Mouse (Mus musculus) limb, embryonic 14.5 days (tissue): ENCODE measurements around the gene Atf1. TPM values are rescaled to one million over a fixed set of nuclear protein-coding genes. Genes with fewer than 3 reads are reported as not detected.

ENCODE experiments used
- ATAC-seq: fragments of 200-750 bp; cut with Nextera tagmentation; 2 replicates; pipeline ENCODE4 v1.8.0; 2017; ENCODE audit warnings: low read depth, moderate number of reproducible peaks, moderate TSS enrichment; ENCODE audit not compliant: low FRiP score
- DNase-seq: peaks from one replicate; pipeline ENCODE4 v3.0.0-alpha.2; 2015; ENCODE audit warnings: low spot score
- H3K27ac ChIP-seq: fragments of 300-500 bp; sonication (generic); replicated peaks from 2 replicates; pipeline ENCODE4 v1.5.1; 2014; ENCODE audit warnings: low read depth, mild to moderate bottlenecking, low read length, moderate library complexity, mixed read lengths
- H3K27me3 ChIP-seq: fragments of 300-500 bp; sonication (generic); 2 replicates; pipeline ENCODE4 v1.6.1; 2014; ENCODE audit warnings: low read length, mixed read lengths; ENCODE audit not compliant: control insufficient read depth, insufficient read depth
- H3K36me3 ChIP-seq: fragments of 300-500 bp; sonication (generic); 2 replicates; pipeline ENCODE4 v1.6.1; 2014; ENCODE audit warnings: mild to moderate bottlenecking, low read length, moderate library complexity, mixed read lengths; ENCODE audit not compliant: control insufficient read depth, insufficient read depth
- H3K4me1 ChIP-seq: fragments of 300-500 bp; sonication (generic); 2 replicates; pipeline ENCODE4 v1.6.1; 2014; ENCODE audit warnings: antibody characterized with exemption, low read length, mixed read lengths; ENCODE audit not compliant: control insufficient read depth, insufficient read depth
- H3K4me2 ChIP-seq: fragments of 300-500 bp; sonication (generic); replicated peaks from 2 replicates; pipeline ENCODE4 v1.6.1; 2014; ENCODE audit warnings: low read depth, mild to moderate bottlenecking, low read length, moderate library complexity; ENCODE audit not compliant: severe bottlenecking
- H3K4me3 ChIP-seq: fragments of 300-500 bp; sonication (generic); replicated peaks from 2 replicates; pipeline ENCODE4 v1.5.1; 2014; ENCODE audit warnings: low read length
- H3K9ac ChIP-seq: fragments of 300-500 bp; sonication (generic); 2 replicates; pipeline ENCODE4 v1.6.1; 2014; ENCODE audit warnings: mild to moderate bottlenecking, low read depth, low read length, moderate library complexity; ENCODE audit not compliant: severe bottlenecking
- H3K9me3 ChIP-seq: fragments of 300-500 bp; sonication (generic); 2 replicates; pipeline ENCODE4 v1.6.1; 2016; ENCODE audit warnings: low read length; ENCODE audit not compliant: control insufficient read depth
- POLR2A ChIP-seq: fragments of 200-500 bp; IDR thresholded peaks from 2 replicates; pipeline ENCODE4 v1.8.0; 2012; ENCODE audit warnings: inconsistent platforms, mild to moderate bottlenecking, moderate library complexity, borderline replicate concordance; ENCODE audit not compliant: insufficient read depth, insufficient read length; ENCODE audit errors: extremely low read depth
- WGBS: fragments of 180-500 bp; shearing (Covaris S2); extraction: QIAGEN DNeasy Blood & Tissue Kit; methylation state at CpG from one replicate; pipeline ENCODE4 v1.1.7; 2014; 5-methylcytosine and 5-hydroxymethylcytosine counted together
- polyA plus RNA-seq, 2 experiments: library from polyadenylated mRNA; depleted of rRNA in 1 of 2; stranded (reverse) in 1 of 2; unstranded in 1 of 2; fragments of >200 nt; fragmentation: Nextera tagmentation in 1 of 2; extraction: Ambion mirVana in 1 of 2; gene quantifications; 2 replicates each; pipeline versions ENCODE4 v1.2.1 to v1.2.3; 2012 to 2014

The Atf1 gene
- polyA plus RNA-seq, 2 experiments: 32.8 to 44.2 TPM

GRCm38 (mm10) chr15:100225891-100226290 lies 1.7 kb upstream of the Atf1 start:
- no peak for ATAC-seq
- no peaks in the 10 kb centered on the region for H3K36me3 ChIP-seq
- peaks cover 14% of the 10 kb centered on the region; the same call in 1 of the 2 replicates for H3K9me3 ChIP-seq
- H3K4me1 ChIP-seq: peaks cover 8% of the 10 kb centered on the region
- no peak for TF ChIP-seq POLR2A
- WGBS: 94% methylated on average over 1 of the region's 1 CpGs
- no peaks in the 10 kb centered on the region for H3K27me3 ChIP-seq
- no peak overlapping the region for H3K9ac ChIP-seq
- DNase-seq: no peak
- H3K4me2 ChIP-seq: no peak overlapping the region
- H3K27ac ChIP-seq: no peak overlapping the region
- H3K4me3 ChIP-seq: no peak overlapping the region

- Histone ChIP-seq H3K4me2 (peak overlapping the region; percentile 63), H3K9me3 (peaks cover 13% of the 10 kb centered on the region; the same call in 1 of the 2 replicates)
- peak; percentile 31; the same call in 1 of the 2 replicates for ATAC-seq
These were observed 472 bp upstream of the Atf1 start for GRCm38 (mm10) chr15:100227031-100227662.

GRCm38 (mm10) chr15:100228535-100229336 lies 1.1 kb downstream of the Atf1 start:
- Histone ChIP-seq H3K9ac (peak overlapping the region; percentile 99), H3K36me3 (peaks cover 9% of the 10 kb centered on the region), H3K4me2 (peak overlapping the region; percentile 40), H3K4me3 (peak overlapping the region; percentile 81), H3K27ac (peak overlapping the region; percentile 100), H3K4me1 (peaks cover 8% of the 10 kb centered on the region), H3K27me3 (no peaks in the 10 kb centered on the region), H3K9me3 (no peaks in the 10 kb centered on the region)
- DNase-seq (no peak), ATAC-seq (no peak)
- WGBS: 10% methylated on average over 16 of the region's 16 CpGs
- TF ChIP-seq POLR2A: no peak

More at GRCm38 (mm10) chr15:100227031-100227662, 472 bp upstream of the Atf1 start:
- H3K9ac ChIP-seq: peak overlapping the region; percentile 99
- WGBS: 3% methylated on average over 17 of the region's 17 CpGs
- H3K4me3 ChIP-seq: peak overlapping the region; percentile 81
- peaks cover 8% of the 10 kb centered on the region for H3K4me1 ChIP-seq
- H3K27me3 ChIP-seq: no peaks in the 10 kb centered on the region
- H3K27ac ChIP-seq: peak overlapping the region; percentile 100
- no peaks in the 10 kb centered on the region for H3K36me3 ChIP-seq
- peak; percentile 93; the same call in 1 of the 2 replicates for TF ChIP-seq POLR2A
- DNase-seq: peak; percentile 23

GRCm38 (mm10) chr15:100230655-100231054 lies 3.0 kb downstream of the Atf1 start:
- WGBS: 80% methylated on average over 1 of the region's 1 CpGs
- no peaks in the 10 kb centered on the region for H3K9me3 ChIP-seq
- peaks cover 8% of the 10 kb centered on the region for H3K4me1 ChIP-seq
- no peak overlapping the region for H3K9ac ChIP-seq
- peaks cover 26% of the 10 kb centered on the region for H3K36me3 ChIP-seq
- H3K4me2 ChIP-seq: no peak overlapping the region
- no peak for ATAC-seq
- DNase-seq: no peak
- no peak overlapping the region for H3K4me3 ChIP-seq
- TF ChIP-seq POLR2A: no peak
- no peaks in the 10 kb centered on the region for H3K27me3 ChIP-seq
- no peak overlapping the region for H3K27ac ChIP-seq

- DNase-seq (no peak), ATAC-seq (no peak)
- peaks cover 8% of the 10 kb centered on the region for H3K4me1 ChIP-seq
- no peak overlapping the region for H3K9ac ChIP-seq
- no peak overlapping the region for H3K4me3 ChIP-seq
- H3K4me2 ChIP-seq: no peak overlapping the region
- H3K36me3 ChIP-seq: peaks cover 36% of the 10 kb centered on the region
- no peak for TF ChIP-seq POLR2A
- no peak overlapping the region for H3K27ac ChIP-seq
- 86% methylated on average over 14 of the region's 14 CpGs for WGBS
- no peaks in the 10 kb centered on the region for H3K9me3 ChIP-seq
- no peaks in the 10 kb centered on the region for H3K27me3 ChIP-seq
These were observed 4.3 kb downstream of the Atf1 start for GRCm38 (mm10) chr15:100231616-100232525.
